ENCODE assay signal across 21 mouse cellular contexts in genomic region chr11:62563590-62563989, GRCm38 (mm10). TPM values are rescaled to one million over a fixed set of nuclear protein-coding genes. Genes with fewer than 3 reads are reported as not detected.
A peak's percentile ranks its signal among the peaks of the same experiment; 100 is the strongest.
DNase-seq lines count a peak whose midpoint lies in the region; ATAC-seq lines count a peak whose summit lies in the region.
"Had no signal": no experiment of that assay in that cellular context is flagged by ENCODE, and none has a peak within 500 bp of the region (broad histone marks: within the 10 kb centered on the region; RNA-seq: fewer than 3 reads in every experiment).

No protein-coding gene starts in this region.

- no peak for ATAC-seq in midbrain, embryonic 11.5 days (ENCODE audit: low FRiP score)
- no peak for ATAC-seq in midbrain, embryonic 16.5 days
- no peak for ATAC-seq in erythroid progenitor cell, adult 5-6 weeks (replicated peaks; ENCODE audit: low FRiP score, poor library complexity, severe bottlenecking)
- ATAC-seq: forebrain, embryonic 14.5 days; forebrain, embryonic 16.5 days had no signal

- H3K4me1 ChIP-seq in midbrain, embryonic 11.5 days (ENCODE audit: control insufficient read depth, insufficient read depth, low read length) = no peaks in the 10 kb centered on the region
- H3K4me1 ChIP-seq in midbrain, embryonic 16.5 days (ENCODE audit: control insufficient read depth, insufficient read depth, low read length) = no peaks in the 10 kb centered on the region; the same call in 1 of the 2 replicates
- H3K4me1 ChIP-seq: embryonic facial prominence, embryonic 15.5 days had no signal

- H3K27ac ChIP-seq in midbrain, embryonic 11.5 days (ENCODE audit: low read depth, low read length) = no peak overlapping the region
- no peak overlapping the region for H3K27ac ChIP-seq in midbrain, embryonic 16.5 days (ENCODE audit: low read length)
- H3K27ac ChIP-seq: embryonic facial prominence, embryonic 13.5 days; embryonic facial prominence, embryonic 15.5 days; forebrain, embryonic 10.5 days; forebrain, embryonic 12.5 days had no signal

- H3K4me3 ChIP-seq in midbrain, embryonic 11.5 days (ENCODE audit: low read depth, low read length) = no peak overlapping the region
- no peak overlapping the region for H3K4me3 ChIP-seq in midbrain, embryonic 16.5 days (ENCODE audit: low read depth, low read length)
- H3K4me3 ChIP-seq: embryonic facial prominence, embryonic 13.5 days; embryonic facial prominence, embryonic 15.5 days; forebrain, embryonic 10.5 days; forebrain, embryonic 12.5 days had no signal

- H3K9me3 ChIP-seq in midbrain, embryonic 11.5 days (ENCODE audit: control insufficient read depth, low read length) = no peaks in the 10 kb centered on the region
- H3K9me3 ChIP-seq in midbrain, embryonic 16.5 days (replicated peaks; ENCODE audit: control insufficient read depth, low read length, poor library complexity, severe bottlenecking) = no peaks in the 10 kb centered on the region
- H3K9me3 ChIP-seq: embryonic facial prominence, embryonic 13.5 days; embryonic facial prominence, embryonic 15.5 days; forebrain, embryonic 10.5 days; forebrain, embryonic 12.5 days had no signal

- DNase-seq in midbrain, embryonic 11.5 days (ENCODE audit: low spot score, missing footprints) = peak; percentile 14
- DNase-seq in NIH3T3 (ENCODE audit: low read depth) = peak; percentile 51
- no peak for DNase-seq in kidney, postnatal 14 days
- DNase-seq: adrenal gland, adult 2 months; adrenal gland, postnatal 10 days; adrenal gland, postnatal 25 days; cerebellum, adult 11 months; cerebellum, adult 18-20 months; cerebellum, adult 8-10 months; cerebellum, adult 9-11 months; cerebellum, postnatal 14 days; cerebellum, postnatal 36 days; embryo, embryonic 11 days had no signal

- no peaks in the 10 kb centered on the region; the same call in 1 of the 2 replicates for H3K27me3 ChIP-seq in midbrain, embryonic 11.5 days (ENCODE audit: control insufficient read depth, insufficient read depth, low read length)
- no peaks in the 10 kb centered on the region for H3K27me3 ChIP-seq in midbrain, embryonic 16.5 days (ENCODE audit: control insufficient read depth, insufficient read depth, low read depth, low read length)
- H3K27me3 ChIP-seq: embryonic facial prominence, embryonic 13.5 days; embryonic facial prominence, embryonic 15.5 days; forebrain, embryonic 12.5 days had no signal

- H3K4me2 ChIP-seq in midbrain, embryonic 11.5 days = no peak overlapping the region
- no peak overlapping the region for H3K4me2 ChIP-seq in midbrain, embryonic 16.5 days (ENCODE audit: low read length)
- H3K4me2 ChIP-seq: embryonic facial prominence, embryonic 13.5 days; embryonic facial prominence, embryonic 15.5 days; forebrain, embryonic 12.5 days had no signal

- 90% methylated on average over 2 of the region's 2 CpGs for WGBS in midbrain, embryonic 11.5 days
- WGBS in midbrain, embryonic 16.5 days = 90% methylated on average over 2 of the region's 2 CpGs

- no peaks in the 10 kb centered on the region for H3K36me3 ChIP-seq in midbrain, embryonic 11.5 days (ENCODE audit: control insufficient read depth, insufficient read depth, low read length)
- H3K36me3 ChIP-seq in midbrain, embryonic 16.5 days (ENCODE audit: control insufficient read depth, insufficient read depth, low read length) = no peaks in the 10 kb centered on the region
- H3K36me3 ChIP-seq: embryonic facial prominence, embryonic 13.5 days; embryonic facial prominence, embryonic 15.5 days; forebrain, embryonic 10.5 days; forebrain, embryonic 12.5 days had no signal

- H3K9ac ChIP-seq in midbrain, embryonic 11.5 days (ENCODE audit: low read length) = no peak overlapping the region
- no peak overlapping the region for H3K9ac ChIP-seq in midbrain, embryonic 16.5 days (ENCODE audit: low read depth, low read length)
- H3K9ac ChIP-seq: embryonic facial prominence, embryonic 13.5 days; embryonic facial prominence, embryonic 15.5 days; forebrain, embryonic 12.5 days had no signal

RNA-seq across cellular contexts. Expression of gene Trpv2, which starts 10.7 kb away (rescaled TPM):
- 4.9 and 5.4 TPM in 2 replicates for polyA plus RNA-seq in midbrain, embryonic 11.5 days (2014; fragmentation: Nextera tagmentation; extraction: Ambion mirVana)
- 43.5 and 43.7 TPM in 2 replicates for polyA plus RNA-seq in midbrain, embryonic 16.5 days (2015; fragmentation: Nextera tagmentation; extraction: Ambion mirVana)
- 7.6 and 18.9 TPM in 2 replicates for total RNA-seq in erythroid progenitor cell, adult 5-6 weeks (2015; ENCODE audit: low replicate concordance)
- total RNA-seq in erythroid progenitor cell, adult 5-6 weeks (2017; ENCODE audit: low replicate concordance) = 7.0 and 7.8 TPM in 2 replicates

RNA-seq across cellular contexts. Expression of gene Ubb, which starts 12.6 kb away (rescaled TPM):
- polyA plus RNA-seq in midbrain, embryonic 11.5 days (2014; fragmentation: Nextera tagmentation; extraction: Ambion mirVana) = 3,727 and 3,899 TPM in 2 replicates
- 4,809 and 4,815 TPM in 2 replicates for polyA plus RNA-seq in midbrain, embryonic 16.5 days (2015; fragmentation: Nextera tagmentation; extraction: Ambion mirVana)
- total RNA-seq in erythroid progenitor cell, adult 5-6 weeks (2015; ENCODE audit: low replicate concordance) = 699 and 746 TPM in 2 replicates
- 465 and 536 TPM in 2 replicates for total RNA-seq in erythroid progenitor cell, adult 5-6 weeks (2017; ENCODE audit: low replicate concordance)

RNA-seq across cellular contexts. Expression of gene Cenpv, which starts 24.5 kb away (rescaled TPM):
- polyA plus RNA-seq in midbrain, embryonic 11.5 days (2014; fragmentation: Nextera tagmentation; extraction: Ambion mirVana) = 54.8 and 68.5 TPM in 2 replicates
- 51.2 and 54.4 TPM in 2 replicates for polyA plus RNA-seq in midbrain, embryonic 16.5 days (2015; fragmentation: Nextera tagmentation; extraction: Ambion mirVana)
- 12.6 and 55.9 TPM in 2 replicates for total RNA-seq in erythroid progenitor cell, adult 5-6 weeks (2015; ENCODE audit: low replicate concordance)
- total RNA-seq in erythroid progenitor cell, adult 5-6 weeks (2017; ENCODE audit: low replicate concordance) = 18.4 and 28.8 TPM in 2 replicates
